Mouse (Mus musculus): ENCODE results near the gene Tmem107.

The Tmem107 gene

GRCm38 (mm10) chr11:69059357-69059974 lies 11.1 kb upstream of the Tmem107 start, which contains the start of gene Borcs6:
Gene Borcs6 (plus strand): TSS chr11:69059717.
- peak; percentile 99 for DNase-seq (ENCODE audit: low read depth, low spot score)

GRCm38 (mm10) chr11:69059975-69060411 lies 10.6 kb upstream of the Tmem107 start:
- DNase-seq (ENCODE audit: low read depth, low spot score) = no peak

GRCm38 (mm10) chr11:69060448-69061254 lies 10.0 kb upstream of the Tmem107 start:
- DNase-seq (ENCODE audit: low read depth, low spot score) = no peak

GRCm38 (mm10) chr11:69061255-69061912 lies 9.2 kb upstream of the Tmem107 start:
- DNase-seq (ENCODE audit: low read depth, low spot score) = no peak

GRCm38 (mm10) chr11:69062194-69062760 lies 8.3 kb upstream of the Tmem107 start:
- peak; percentile 66 for DNase-seq (ENCODE audit: low read depth, low spot score)

GRCm38 (mm10) chr11:69062761-69063224 lies 7.8 kb upstream of the Tmem107 start:
- peak; percentile 95 for DNase-seq (ENCODE audit: low read depth, low spot score)

- DNase-seq (ENCODE audit: low read depth, low spot score) = peak; percentile 83
These were observed 7.0 kb upstream of the Tmem107 start for GRCm38 (mm10) chr11:69063413-69064201.

- DNase-seq (ENCODE audit: low read depth, low spot score) = no peak
These were observed 6.1 kb upstream of the Tmem107 start for GRCm38 (mm10) chr11:69064259-69065133.

- DNase-seq (ENCODE audit: low read depth, low spot score) = no peak
These were observed 5.1 kb upstream of the Tmem107 start for GRCm38 (mm10) chr11:69065394-69065925.

GRCm38 (mm10) chr11:69066163-69066861 lies 4.3 kb upstream of the Tmem107 start:
- peak; percentile 57 for DNase-seq (ENCODE audit: low read depth, low spot score)

GRCm38 (mm10) chr11:69066956-69067355 lies 3.6 kb upstream of the Tmem107 start:
- peak; percentile 91 for DNase-seq (ENCODE audit: low read depth, low spot score)

GRCm38 (mm10) chr11:69067601-69068000 lies 3.0 kb upstream of the Tmem107 start:
- no peak for DNase-seq (ENCODE audit: low read depth, low spot score)

- DNase-seq (ENCODE audit: low read depth, low spot score) = no peak
These were observed 513 bp upstream of the Tmem107 start for GRCm38 (mm10) chr11:69070093-69070492.

- DNase-seq (ENCODE audit: low read depth, low spot score) = no peak
These were observed 656 bp downstream of the Tmem107 start for GRCm38 (mm10) chr11:69071262-69071661.

- no peak for DNase-seq (ENCODE audit: low read depth, low spot score)
These were observed 1.6 kb downstream of the Tmem107 start for GRCm38 (mm10) chr11:69072234-69072633.

- DNase-seq (ENCODE audit: low read depth, low spot score) = no peak
These were observed 2.1 kb downstream of the Tmem107 start for GRCm38 (mm10) chr11:69072666-69073064.

GRCm38 (mm10) chr11:69073065-69073888 lies 2.7 kb downstream of the Tmem107 start:
- DNase-seq (ENCODE audit: low read depth, low spot score) = peak; percentile 99

Data from R1 (cell line).